Mouse (Mus musculus) CD4-positive, CD25-positive, alpha-beta regulatory T cell, adult 9 weeks (primary cell): ENCODE results near the gene Glrx2. TPM values are rescaled to one million over a fixed set of nuclear protein-coding genes. Genes with fewer than 3 reads are reported as not detected.

Experiments
- polyA plus RNA-seq: library from polyadenylated mRNA; unstranded; fragments of 100-300 nt; shearing (Covaris generic); gene quantifications from one replicate; pipeline ENCODE4 v1.2.1, GENCODE M21; 2017

Gene Glrx2
- polyA plus RNA-seq: 49.7 TPM

DNA sequence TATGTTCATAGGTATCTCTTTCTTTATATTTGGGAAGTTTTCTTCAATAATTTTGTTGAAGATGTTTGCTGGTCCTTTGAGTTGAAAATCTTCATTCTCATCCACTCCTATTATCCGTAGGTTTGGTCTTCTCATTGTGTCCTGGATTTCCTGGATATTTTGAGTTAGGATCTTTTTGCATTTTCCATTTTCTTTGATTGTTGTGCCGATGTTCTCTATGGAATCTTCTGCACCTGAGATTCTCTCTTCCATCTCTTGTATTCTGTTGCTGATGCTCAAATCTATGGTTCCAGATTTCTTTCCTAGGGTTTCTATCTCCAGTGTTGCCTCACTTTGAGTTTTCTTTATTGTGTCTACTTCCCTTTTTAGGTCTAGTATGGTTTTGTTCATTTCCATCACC lies at the start of gene Glrx2:
Glrx2 (plus strand) TSS at position 301 of the 400 bp plus-strand sequence.

DNA sequence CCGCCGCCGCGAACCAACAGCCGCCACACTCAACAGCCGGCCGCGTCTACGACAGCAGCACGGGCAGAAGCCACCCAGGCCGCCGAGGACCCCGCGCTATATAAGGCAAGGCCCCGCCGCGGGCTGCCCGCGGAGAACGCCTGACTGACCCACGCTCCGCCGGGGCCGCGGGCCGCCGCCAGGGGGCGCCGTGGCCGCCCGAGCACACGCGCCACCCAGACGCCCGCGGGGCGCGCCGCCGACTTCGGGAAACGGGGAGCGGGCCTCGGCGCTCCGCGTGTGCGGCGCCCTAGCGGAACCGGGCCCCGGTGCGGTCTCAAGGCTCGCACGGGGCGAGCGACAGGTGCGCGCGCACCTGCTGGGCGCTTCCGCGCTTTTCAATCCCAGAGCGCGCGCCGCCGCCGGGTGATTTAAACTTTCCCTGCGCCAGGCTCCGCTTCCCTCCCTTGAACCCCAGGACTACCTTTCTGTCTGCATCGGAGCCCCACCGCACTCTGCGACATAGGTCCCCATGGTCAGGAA lies 13.3 kb upstream of the Glrx2 start, which contains the start of gene Cdc73:
Cdc73 (minus strand) TSS at position 153 of the 522 bp plus-strand sequence.

DNA sequence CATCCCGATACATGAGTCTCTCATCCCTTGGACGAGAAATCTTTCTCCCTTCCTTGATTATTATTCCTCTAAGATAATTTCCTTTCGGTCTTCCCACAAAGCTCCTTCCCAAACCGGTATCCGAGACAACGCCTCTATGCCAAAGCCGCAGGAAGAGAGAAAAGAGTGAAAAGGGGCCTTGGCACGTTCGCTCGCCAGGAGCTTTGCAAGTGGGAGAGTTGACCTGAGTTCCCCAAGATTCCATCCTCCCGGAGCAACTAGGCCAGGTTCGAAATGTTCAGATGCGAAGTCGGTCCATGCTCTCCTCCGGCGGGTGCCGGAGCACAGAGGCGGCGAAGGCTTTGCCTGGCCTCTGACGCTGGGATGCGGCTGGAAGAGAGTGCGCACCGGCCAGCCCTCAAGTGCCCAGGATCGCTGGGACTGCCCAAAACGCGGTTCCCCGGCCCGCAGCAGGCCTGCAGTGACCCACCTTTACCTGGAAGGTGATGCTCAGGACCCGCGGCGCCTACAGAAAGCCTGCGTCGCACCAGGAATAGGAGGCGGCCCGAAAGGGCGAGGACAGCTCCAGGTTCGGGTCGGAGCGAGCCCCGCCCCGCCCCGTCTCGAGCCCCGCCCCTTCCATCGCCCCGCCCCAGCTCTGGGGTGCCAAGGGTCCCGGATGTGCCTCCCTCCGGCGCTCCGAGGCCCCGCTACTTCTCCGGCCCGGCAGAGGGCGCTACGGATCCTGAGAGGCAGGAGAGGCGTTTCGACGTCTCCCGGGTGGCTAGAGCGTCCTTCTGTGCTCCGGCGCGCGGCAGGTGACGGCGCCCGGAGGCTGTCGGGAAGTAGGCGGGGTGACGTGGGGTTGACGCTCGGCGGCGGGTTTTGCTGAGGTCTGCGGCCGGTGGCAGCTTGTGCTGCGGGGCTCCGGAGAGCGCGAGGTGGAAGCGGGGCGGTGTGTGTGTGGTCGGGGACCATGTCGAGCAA lies 60.6 kb downstream of the Glrx2 start, which contains the start of the genes Trove2 and Uchl5:
Trove2 (minus strand) TSS at position 623 of the 966 bp plus-strand sequence.
Uchl5 (plus strand) TSS at position 827 of the 966 bp plus-strand sequence.

Other genes starting within 250 kb of the Glrx2 start
- 0.24 TPM for gene B3galt2, start 75.7 kb upstream of the Glrx2 start, polyA plus RNA-seq
- 8.8 TPM for gene Cdc73, start 13.4 kb upstream of the Glrx2 start, polyA plus RNA-seq
- 5.8 TPM for gene Trove2, start 60.7 kb downstream of the Glrx2 start, polyA plus RNA-seq
- 69.7 TPM for gene Uchl5, start 60.9 kb downstream of the Glrx2 start, polyA plus RNA-seq